Mouse (Mus musculus) hindbrain, embryonic 14.5 days (tissue): ENCODE data around the gene Ripk4. TPM values are rescaled to one million over a fixed set of nuclear protein-coding genes. Genes with fewer than 3 reads are reported as not detected.

ENCODE experiments used
- ATAC-seq: fragments of 200-750 bp; cut with Nextera tagmentation; 2 replicates; pipeline ENCODE4 v1.8.0; 2017; ENCODE audit warnings: moderate number of reproducible peaks, mild to moderate bottlenecking, moderate TSS enrichment, moderate library complexity; ENCODE audit not compliant: low FRiP score
- DNase-seq: peaks from one replicate; pipeline ENCODE4 v3.0.0-alpha.2; 2015; ENCODE audit warnings: low spot score
- H3K27ac ChIP-seq: fragments of 300-500 bp; sonication (generic); 2 replicates; pipeline ENCODE4 v1.5.1; 2014; ENCODE audit warnings: mild to moderate bottlenecking, moderate library complexity
- H3K27me3 ChIP-seq: fragments of 300-500 bp; sonication (generic); 2 replicates; pipeline ENCODE4 v1.6.1; 2014; ENCODE audit warnings: mild to moderate bottlenecking, low read length, mixed read lengths; ENCODE audit not compliant: control insufficient read depth, insufficient read depth
- H3K36me3 ChIP-seq: fragments of 300-500 bp; sonication (generic); replicated peaks from 2 replicates; pipeline ENCODE4 v1.6.1; 2014; ENCODE audit not compliant: control insufficient read depth, insufficient read depth
- H3K4me1 ChIP-seq: fragments of 300-500 bp; sonication (generic); replicated peaks from 2 replicates; pipeline ENCODE4 v1.6.1; 2014; ENCODE audit warnings: antibody characterized with exemption, low read length, mixed read lengths; ENCODE audit not compliant: control insufficient read depth, insufficient read depth
- H3K4me2 ChIP-seq: fragments of 300-500 bp; sonication (generic); replicated peaks from 2 replicates; pipeline ENCODE4 v1.6.1; 2014; ENCODE audit warnings: mild to moderate bottlenecking, moderate library complexity
- H3K4me3 ChIP-seq: fragments of 300-500 bp; sonication (generic); replicated peaks from 2 replicates; pipeline ENCODE4 v1.5.1; 2014; ENCODE audit warnings: mild to moderate bottlenecking, low read length
- H3K9ac ChIP-seq: fragments of 300-500 bp; sonication (generic); 2 replicates; pipeline ENCODE4 v1.6.1; 2014
- H3K9me3 ChIP-seq: fragments of 300-500 bp; sonication (generic); 2 replicates; pipeline ENCODE4 v1.6.1; 2016; ENCODE audit warnings: low read length; ENCODE audit not compliant: control insufficient read depth
- WGBS: fragments of 180-500 bp; shearing (Covaris S2); extraction: QIAGEN DNeasy Blood & Tissue Kit; methylation state at CpG from one replicate; pipeline ENCODE4 v1.1.7; 2014; 5-methylcytosine and 5-hydroxymethylcytosine counted together
- polyA plus RNA-seq: library from polyadenylated mRNA; unstranded; fragments of >200 nt; fragmentation: Nextera tagmentation; extraction: Ambion mirVana; gene quantifications from 2 replicates; pipeline ENCODE4 v1.2.1, GENCODE M21; 2014

The Ripk4 gene
- polyA plus RNA-seq, 1 experiment from 2014 or later = 0.76 TPM

GRCm38 (mm10) chr16:97716567-97716966 is 47.0 kb downstream of the Ripk4 start:
- no peaks in the 10 kb centered on the region for H3K27me3 ChIP-seq
- no peaks in the 10 kb centered on the region for H3K4me1 ChIP-seq
- H3K4me2 ChIP-seq = no peak overlapping the region
- H3K9ac ChIP-seq = no peak overlapping the region
- no peak overlapping the region for H3K4me3 ChIP-seq
- H3K27ac ChIP-seq = no peak overlapping the region
- ATAC-seq (no peak), DNase-seq (no peak)
- no peaks in the 10 kb centered on the region for H3K9me3 ChIP-seq
- 87% methylated on average over 6 of the region's 6 CpGs for WGBS
- no peaks in the 10 kb centered on the region for H3K36me3 ChIP-seq

- H3K9me3 ChIP-seq = no peaks in the 10 kb centered on the region
- H3K4me2 ChIP-seq = no peak overlapping the region
- DNase-seq (no peak), ATAC-seq (no peak)
- no peak overlapping the region for H3K4me3 ChIP-seq
- H3K27ac ChIP-seq = no peak overlapping the region
- no peaks in the 10 kb centered on the region for H3K4me1 ChIP-seq
- no peak overlapping the region for H3K9ac ChIP-seq
- no peaks in the 10 kb centered on the region for H3K27me3 ChIP-seq
- no peaks in the 10 kb centered on the region for H3K36me3 ChIP-seq
Observed at GRCm38 (mm10) chr16:97712129-97712528, 51.5 kb downstream of the Ripk4 start.

- H3K4me3 ChIP-seq = no peak overlapping the region
- H3K27me3 ChIP-seq = no peaks in the 10 kb centered on the region
- H3K4me2 ChIP-seq = no peak overlapping the region
- H3K27ac ChIP-seq = no peak overlapping the region
- ATAC-seq (peak; percentile 43; the same call in 1 of the 2 replicates), DNase-seq (no peak)
- H3K9me3 ChIP-seq = no peaks in the 10 kb centered on the region
- WGBS = 69% methylated on average over 1 of the region's 1 CpGs
- no peak overlapping the region for H3K9ac ChIP-seq
- no peaks in the 10 kb centered on the region for H3K4me1 ChIP-seq
- no peaks in the 10 kb centered on the region for H3K36me3 ChIP-seq
Observed at GRCm38 (mm10) chr16:97701871-97702270, 61.7 kb downstream of the Ripk4 start.

- 29% methylated on average over 1 of the region's 1 CpGs for WGBS
- DNase-seq = no peak
- no peak overlapping the region for H3K9ac ChIP-seq
Observed at GRCm38 (mm10) chr16:97697769-97698168, 65.8 kb downstream of the Ripk4 start.

GRCm38 (mm10) chr16:97695709-97696108 is 67.9 kb downstream of the Ripk4 start:
- Histone ChIP-seq H3K27me3 (no peaks in the 10 kb centered on the region), H3K4me2 (no peak overlapping the region), H3K36me3 (no peaks in the 10 kb centered on the region), H3K9me3 (no peaks in the 10 kb centered on the region), H3K9ac (no peak overlapping the region), H3K4me3 (no peak overlapping the region), H3K27ac (no peak overlapping the region), H3K4me1 (no peaks in the 10 kb centered on the region)
- DNase-seq = no peak
- no peak for ATAC-seq
- WGBS = 88% methylated on average over 4 of the region's 4 CpGs

More at GRCm38 (mm10) chr16:97697769-97698168, 65.8 kb downstream of the Ripk4 start:
- no peaks in the 10 kb centered on the region for H3K9me3 ChIP-seq
- no peaks in the 10 kb centered on the region for H3K4me1 ChIP-seq
- no peak overlapping the region for H3K4me2 ChIP-seq
- H3K4me3 ChIP-seq = no peak overlapping the region
- H3K27ac ChIP-seq = no peak overlapping the region
- no peaks in the 10 kb centered on the region for H3K36me3 ChIP-seq
- ATAC-seq = no peak
- H3K27me3 ChIP-seq = no peaks in the 10 kb centered on the region

Other genes starting within 250 kb of the Ripk4 start
- not detected in 2 replicates for gene Fam3b, start 249.0 kb downstream of the Ripk4 start, polyA plus RNA-seq
- not detected in 2 replicates for gene Tmprss2, start 152.6 kb downstream of the Ripk4 start, polyA plus RNA-seq
- 9.2 and 10.0 TPM in 2 replicates for gene Prdm15, start 88.1 kb upstream of the Ripk4 start, polyA plus RNA-seq
- gene C2cd2, start 198.8 kb upstream of the Ripk4 start, polyA plus RNA-seq = 19.6 and 21.0 TPM in 2 replicates
- gene Zbtb21, start 198.8 kb upstream of the Ripk4 start, polyA plus RNA-seq = 13.8 and 14.2 TPM in 2 replicates
- gene B230307C23Rik, start 233.5 kb upstream of the Ripk4 start, polyA plus RNA-seq = 24.0 and 24.2 TPM in 2 replicates